Mouse (Mus musculus) forebrain, embryonic 13.5 days (tissue): ENCODE measurements around the gene Ifit1bl1. TPM values are rescaled to one million over a fixed set of nuclear protein-coding genes. Genes with fewer than 3 reads are reported as not detected.

Source experiments
- ATAC-seq: fragments of 200-750 bp; cut with Nextera tagmentation; 2 replicates; pipeline ENCODE4 v1.8.0; 2017
- H3K27ac ChIP-seq: fragments of 300-500 bp; sonication (generic); 2 replicates; pipeline ENCODE4 v1.5.1; 2015; ENCODE audit warnings: inconsistent platforms, mild to moderate bottlenecking, moderate library complexity
- H3K27me3 ChIP-seq: fragments of 300-500 bp; sonication (generic); 2 replicates; pipeline ENCODE4 v1.6.1; 2015; ENCODE audit warnings: mild to moderate bottlenecking, inconsistent platforms
- H3K36me3 ChIP-seq: fragments of 300-500 bp; sonication (generic); 2 replicates; pipeline ENCODE4 v1.6.1; 2015; ENCODE audit warnings: mild to moderate bottlenecking, inconsistent platforms; ENCODE audit not compliant: poor library complexity, severe bottlenecking
- H3K4me1 ChIP-seq: fragments of 300-500 bp; sonication (generic); 2 replicates; pipeline ENCODE4 v1.6.1; 2015; ENCODE audit warnings: inconsistent platforms
- H3K4me2 ChIP-seq: fragments of 300-500 bp; sonication (generic); 2 replicates; pipeline ENCODE4 v1.6.1; 2015; ENCODE audit warnings: inconsistent platforms, mild to moderate bottlenecking, moderate library complexity
- H3K4me3 ChIP-seq: fragments of 300-500 bp; sonication (generic); 2 replicates; pipeline ENCODE4 v1.5.1; 2015; ENCODE audit warnings: mild to moderate bottlenecking, inconsistent platforms
- H3K9ac ChIP-seq: fragments of 300-500 bp; sonication (generic); 2 replicates; pipeline ENCODE4 v1.6.1; 2015; ENCODE audit warnings: mild to moderate bottlenecking, inconsistent platforms
- H3K9me3 ChIP-seq: fragments of 300-500 bp; sonication (generic); replicated peaks from 2 replicates; pipeline ENCODE4 v1.6.1; 2016; ENCODE audit warnings: inconsistent platforms
- WGBS: fragments of 180-500 bp; shearing (Covaris S2); methylation state at CpG from one replicate; pipeline ENCODE4 v1.1.7; 2015; 5-methylcytosine and 5-hydroxymethylcytosine counted together
- polyA plus RNA-seq: library from polyadenylated mRNA; unstranded; fragments of >200 nt; fragmentation: Nextera tagmentation; extraction: Ambion mirVana; gene quantifications from 2 replicates; pipeline ENCODE4 v1.2.1, GENCODE M21; 2015

The Ifit1bl1 gene
- polyA plus RNA-seq, 1 experiment from 2014 or later, result 0.36 TPM

GRCm38 (mm10) chr19:34553522-34553921 is 48.2 kb downstream of the Ifit1bl1 start:
- H3K27ac ChIP-seq, result no peak overlapping the region
- no peaks in the 10 kb centered on the region for H3K27me3 ChIP-seq

DNA sequence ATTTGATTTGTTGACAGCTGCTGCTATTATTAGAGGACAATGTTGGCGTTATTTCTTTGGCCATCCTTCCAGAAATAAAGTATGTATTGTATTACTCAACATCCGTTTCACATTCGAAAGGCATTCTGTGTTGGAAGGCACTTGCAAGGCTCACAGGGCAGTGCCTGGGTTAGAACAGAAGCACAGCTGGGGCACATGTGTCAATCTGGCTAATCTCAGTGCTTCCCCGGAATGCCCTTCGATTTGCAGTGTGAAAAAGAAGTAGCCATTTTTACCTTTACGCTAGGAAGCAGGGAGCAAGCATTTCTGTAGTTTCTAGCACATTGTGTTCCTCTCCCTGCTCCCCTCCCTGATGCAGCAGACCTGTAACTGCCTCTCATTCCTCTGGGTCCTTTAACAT is 48.7 kb downstream of the Ifit1bl1 start:
- no peak overlapping the region for H3K4me3 ChIP-seq
- no peaks in the 10 kb centered on the region for H3K9me3 ChIP-seq
- WGBS, result 60% methylated on average over 6 of the region's 6 CpGs
- H3K27me3 ChIP-seq, result no peaks in the 10 kb centered on the region
- 0 out of 2 replicates have a peak, but pooled peaks cover 4% of the 10 kb centered on the region for H3K4me1 ChIP-seq
- ATAC-seq, result no peak
- H3K4me2 ChIP-seq, result no peak overlapping the region
- H3K9ac ChIP-seq, result no peak overlapping the region
- no peaks in the 10 kb centered on the region for H3K36me3 ChIP-seq
- no peak overlapping the region for H3K27ac ChIP-seq

More at GRCm38 (mm10) chr19:34553522-34553921, 48.2 kb downstream of the Ifit1bl1 start:
- H3K36me3 ChIP-seq, result no peaks in the 10 kb centered on the region
- H3K4me3 ChIP-seq, result no peak overlapping the region
- H3K9me3 ChIP-seq, result no peaks in the 10 kb centered on the region
- WGBS, result 80% methylated on average over 3 of the region's 3 CpGs
- ATAC-seq, result no peak
- 0 out of 2 replicates have a peak, but pooled peaks cover 4% of the 10 kb centered on the region for H3K4me1 ChIP-seq
- H3K4me2 ChIP-seq, result no peak overlapping the region
- no peak overlapping the region for H3K9ac ChIP-seq

GRCm38 (mm10) chr19:34551981-34552380 is 49.8 kb downstream of the Ifit1bl1 start:
- 73% methylated on average over 5 of the region's 5 CpGs for WGBS

GRCm38 (mm10) chr19:34550534-34551223 is 51.1 kb downstream of the Ifit1bl1 start, which contains the start of gene Ifit2:
TSS of gene Ifit2 (plus strand) at chr19:34550694.
- no peaks in the 10 kb centered on the region for H3K36me3 ChIP-seq
- no peak within 1 kb of the TSS for H3K27ac ChIP-seq
- ATAC-seq, result peak; percentile 97
- no peaks in the 10 kb centered on the region for H3K27me3 ChIP-seq
- H3K4me2 ChIP-seq, result peak within 1 kb of the TSS; percentile 66
- H3K4me3 ChIP-seq, result peak within 1 kb of the TSS; percentile 48
- H3K9ac ChIP-seq, result peak within 1 kb of the TSS; percentile 56
- no peaks in the 10 kb centered on the region for H3K9me3 ChIP-seq
- WGBS, result 1% methylated on average over 22 of the region's 22 CpGs
- 0 out of 2 replicates have a peak, but pooled peaks cover 4% of the 10 kb centered on the region for H3K4me1 ChIP-seq

More at GRCm38 (mm10) chr19:34551981-34552380, 49.8 kb downstream of the Ifit1bl1 start:
- no peak overlapping the region for H3K9ac ChIP-seq
- H3K4me3 ChIP-seq, result no peak overlapping the region
- no peaks in the 10 kb centered on the region for H3K9me3 ChIP-seq
- ATAC-seq, result no peak
- H3K4me2 ChIP-seq, result 0 out of 2 replicates have a peak overlapping the region, but pooled peaks have one; percentile 32
- H3K4me1 ChIP-seq, result 0 out of 2 replicates have a peak, but pooled peaks cover 4% of the 10 kb centered on the region
- H3K36me3 ChIP-seq, result no peaks in the 10 kb centered on the region
- H3K27me3 ChIP-seq, result no peaks in the 10 kb centered on the region
- H3K27ac ChIP-seq, result no peak overlapping the region

GRCm38 (mm10) chr19:34550205-34550533 is 51.6 kb downstream of the Ifit1bl1 start:
- no peaks in the 10 kb centered on the region for H3K27me3 ChIP-seq
- 0 out of 2 replicates have a peak, but pooled peaks cover 4% of the 10 kb centered on the region for H3K4me1 ChIP-seq
- peak; percentile 56; the same call in 1 of the 2 replicates for ATAC-seq
- H3K4me2 ChIP-seq, result peak overlapping the region; percentile 66
- peak overlapping the region; percentile 56 for H3K9ac ChIP-seq
- H3K9me3 ChIP-seq, result no peaks in the 10 kb centered on the region
- peak overlapping the region; percentile 48 for H3K4me3 ChIP-seq
- no peaks in the 10 kb centered on the region for H3K36me3 ChIP-seq
- H3K27ac ChIP-seq, result no peak overlapping the region
- WGBS, result 35% methylated on average over 4 of the region's 4 CpGs

DNA sequence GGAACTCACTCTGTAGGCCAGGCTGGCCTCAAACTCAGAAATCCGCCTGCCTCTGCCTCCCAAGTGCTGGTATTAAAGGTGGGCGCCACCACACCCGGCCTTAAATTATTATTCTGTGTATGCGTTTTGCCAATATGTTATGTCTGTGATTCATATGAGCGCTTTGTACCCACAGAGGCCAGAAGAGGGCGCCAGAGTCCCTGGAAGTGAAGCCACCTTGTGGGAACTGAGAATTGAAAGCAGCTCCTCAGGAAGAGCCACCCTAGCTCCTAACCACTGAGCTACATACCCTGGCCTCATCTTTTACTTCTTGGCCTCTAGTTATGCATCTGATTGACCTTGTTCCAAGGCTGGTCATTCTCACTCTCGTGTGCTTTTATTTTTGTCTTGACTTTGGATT is 53.8 kb downstream of the Ifit1bl1 start:
- H3K4me2 ChIP-seq, result no peak overlapping the region
- no peak overlapping the region for H3K9ac ChIP-seq
- H3K27me3 ChIP-seq, result no peaks in the 10 kb centered on the region
- no peak overlapping the region for H3K4me3 ChIP-seq
- H3K9me3 ChIP-seq, result no peaks in the 10 kb centered on the region
- no peak for ATAC-seq
- no peak overlapping the region for H3K27ac ChIP-seq
- H3K36me3 ChIP-seq, result no peaks in the 10 kb centered on the region
- WGBS, result 32% methylated on average over 7 of the region's 7 CpGs
- 0 out of 2 replicates have a peak, but pooled peaks cover 4% of the 10 kb centered on the region for H3K4me1 ChIP-seq

GRCm38 (mm10) chr19:34546211-34546610 is 55.5 kb downstream of the Ifit1bl1 start:
- no peak overlapping the region for H3K9ac ChIP-seq

More at GRCm38 (mm10) chr19:34546211-34546610, 55.5 kb downstream of the Ifit1bl1 start:
- no peak for ATAC-seq
- Histone ChIP-seq H3K9me3 (no peaks in the 10 kb centered on the region), H3K27me3 (no peaks in the 10 kb centered on the region), H3K4me3 (no peak overlapping the region), H3K4me1 (no peaks in the 10 kb centered on the region), H3K27ac (no peak overlapping the region), H3K4me2 (no peak overlapping the region), H3K36me3 (no peaks in the 10 kb centered on the region)
- WGBS, result 92% methylated on average over 4 of the region's 4 CpGs

Other genes with a start within 250 kb of the Ifit1bl1 start
- 0.23 and 0.37 TPM in 2 replicates for gene Ch25h, start 126.8 kb downstream of the Ifit1bl1 start, polyA plus RNA-seq
- 12.7 and 13.6 TPM in 2 replicates for gene Lipa, start 74.5 kb downstream of the Ifit1bl1 start, polyA plus RNA-seq
- 5.1 and 6.0 TPM in 2 replicates for gene Ifit2, start 51.3 kb downstream of the Ifit1bl1 start, polyA plus RNA-seq
- gene Ifit3, start 18.4 kb downstream of the Ifit1bl1 start, polyA plus RNA-seq, result 0.26 and 0.43 TPM in 2 replicates
- not detected in 2 replicates for gene Ifit3b, start 6.0 kb upstream of the Ifit1bl1 start, polyA plus RNA-seq
- gene Ifit1bl2, start 38.8 kb upstream of the Ifit1bl1 start, polyA plus RNA-seq, result 0.05 and 0.08 TPM in 2 replicates
- gene Ifit1, start 38.9 kb upstream of the Ifit1bl1 start, polyA plus RNA-seq, result 0.17 TPM in 1 of 2 replicates, not detected in the other
- 1.5 and 1.8 TPM in 2 replicates for gene Slc16a12, start 145.3 kb upstream of the Ifit1bl1 start, polyA plus RNA-seq